Comparison of ENCODE assay signal across 8 mouse cellular contexts in the genomic region with DNA sequence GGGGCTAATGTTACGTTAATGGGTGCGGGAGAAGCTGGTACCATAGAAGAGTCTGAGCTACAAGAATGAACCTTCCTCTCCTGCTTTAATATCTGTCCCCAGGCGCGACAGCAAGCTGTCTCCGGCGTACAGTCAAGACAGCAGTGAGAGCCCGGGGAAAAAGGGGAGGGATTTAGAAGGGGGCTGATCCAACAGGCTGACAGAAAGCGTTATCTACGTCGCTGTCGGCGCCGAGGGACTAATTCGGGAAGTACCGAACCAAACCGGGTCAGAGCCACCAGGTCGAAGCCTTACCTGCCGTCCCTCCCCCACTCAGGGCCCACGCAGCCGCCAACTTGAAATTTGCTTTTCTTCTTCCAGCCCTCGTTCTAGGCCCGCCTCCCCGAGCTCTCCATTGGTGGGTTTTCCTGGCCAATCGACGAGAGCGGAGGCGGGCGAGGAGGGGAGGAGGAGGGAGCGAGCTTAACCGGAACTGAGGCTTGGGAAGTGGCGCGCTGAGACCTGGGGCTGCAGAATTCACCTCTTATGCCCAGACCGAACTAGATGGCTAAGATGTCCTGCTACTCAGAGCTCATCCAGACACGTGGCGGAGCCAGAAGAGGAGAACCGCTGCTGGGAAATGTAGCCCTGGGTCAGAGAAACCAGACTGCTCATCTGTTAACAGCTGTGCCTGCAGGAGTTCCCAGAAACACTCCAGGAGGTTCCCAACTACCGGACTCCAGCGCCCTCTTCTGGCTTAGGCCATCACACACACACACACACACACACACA. TPM values are rescaled to one million over a fixed set of nuclear protein-coding genes. Genes with fewer than 3 reads are reported as not detected.
A peak's percentile ranks its signal among the peaks of the same experiment; 100 is the strongest.
DNase-seq lines count a peak whose midpoint lies in the region; ATAC-seq lines count a peak whose summit lies in the region.

A gene (minus strand): TSS at position 392 of the 771 bp plus-strand sequence.

- DNase-seq in adipocyte (ENCODE audit: low spot score) = peak; percentile 96
- DNase-seq in embryo, embryonic 10 days (ENCODE audit: low spot score) = peak; percentile 96
- peak; percentile 94 for DNase-seq in gastrocnemius, postnatal 14 days
- DNase-seq in left cerebral cortex, postnatal 14 days (ENCODE audit: low spot score in 2 of 2) = peak; percentile 93 to 95
- DNase-seq in mesoderm, embryonic 11.5 days (ENCODE audit: low read depth, low spot score) = peak; percentile 90
- peak; percentile 90 to 92 for DNase-seq in right cerebral cortex, postnatal 36 days (ENCODE audit: low spot score in 2 of 2)
- DNase-seq in yolk sac, embryonic 10.5 days (ENCODE audit: low spot score) = peak; percentile 95

- ATAC-seq in inflammation-experienced regulatory T-cells, adult 6 months = peak; percentile 91

- intact Hi-C loops in gastrocnemius, postnatal 14 days (cut with DNase I; ENCODE audit: low total_unique reads) = no loop called here
- intact Hi-C loops in left cerebral cortex, postnatal 14 days (cut with DNase I) = no loop called here

RNA-seq across cellular contexts. Expression of the gene that starts here (rescaled TPM):
- total RNA-seq in gastrocnemius, postnatal 14 days (2021) = 10 to 100 TPM; 30.3 to 34.0 TPM
- polyA plus RNA-seq in inflammation-experienced regulatory T-cells, adult 6 months (2017; shearing (Covaris generic)) = 10 to 100 TPM; 26.9 to 48.9 (median 33.8) TPM
- total RNA-seq in left cerebral cortex, postnatal 14 days (2021) = 10 to 100 TPM; 26.6 to 29.7 TPM

Comparison
In these comparisons a context has a peak if more than half of its experiments do, and no peak if none do; other contexts are left out.
1. Peak in every context shown above with its lines: DNase-seq and ATAC-seq.